Mouse (Mus musculus) forebrain, embryonic 13.5 days (tissue): ENCODE results near the gene Abca17. TPM values are rescaled to one million over a fixed set of nuclear protein-coding genes. Genes with fewer than 3 reads are reported as not detected.

ENCODE experiments used
- ATAC-seq: fragments of 200-750 bp; cut with Nextera tagmentation; 2 replicates; pipeline ENCODE4 v1.8.0; 2017
- H3K27ac ChIP-seq: fragments of 300-500 bp; sonication (generic); 2 replicates; pipeline ENCODE4 v1.5.1; 2015; ENCODE audit warnings: inconsistent platforms, mild to moderate bottlenecking, moderate library complexity
- H3K27me3 ChIP-seq: fragments of 300-500 bp; sonication (generic); 2 replicates; pipeline ENCODE4 v1.6.1; 2015; ENCODE audit warnings: mild to moderate bottlenecking, inconsistent platforms
- H3K36me3 ChIP-seq: fragments of 300-500 bp; sonication (generic); 2 replicates; pipeline ENCODE4 v1.6.1; 2015; ENCODE audit warnings: mild to moderate bottlenecking, inconsistent platforms; ENCODE audit not compliant: poor library complexity, severe bottlenecking
- H3K4me1 ChIP-seq: fragments of 300-500 bp; sonication (generic); 2 replicates; pipeline ENCODE4 v1.6.1; 2015; ENCODE audit warnings: inconsistent platforms
- H3K4me2 ChIP-seq: fragments of 300-500 bp; sonication (generic); 2 replicates; pipeline ENCODE4 v1.6.1; 2015; ENCODE audit warnings: inconsistent platforms, mild to moderate bottlenecking, moderate library complexity
- H3K4me3 ChIP-seq: fragments of 300-500 bp; sonication (generic); 2 replicates; pipeline ENCODE4 v1.5.1; 2015; ENCODE audit warnings: mild to moderate bottlenecking, inconsistent platforms
- H3K9ac ChIP-seq: fragments of 300-500 bp; sonication (generic); 2 replicates; pipeline ENCODE4 v1.6.1; 2015; ENCODE audit warnings: mild to moderate bottlenecking, inconsistent platforms
- H3K9me3 ChIP-seq: fragments of 300-500 bp; sonication (generic); replicated peaks from 2 replicates; pipeline ENCODE4 v1.6.1; 2016; ENCODE audit warnings: inconsistent platforms
- WGBS: fragments of 180-500 bp; shearing (Covaris S2); methylation state at CpG from one replicate; pipeline ENCODE4 v1.1.7; 2015; 5-methylcytosine and 5-hydroxymethylcytosine counted together
- polyA plus RNA-seq: library from polyadenylated mRNA; unstranded; fragments of >200 nt; fragmentation: Nextera tagmentation; extraction: Ambion mirVana; gene quantifications from 2 replicates; pipeline ENCODE4 v1.2.1, GENCODE M21; 2015

Abca17 gene
- polyA plus RNA-seq, 1 experiment from 2014 or later, result 0.06 TPM

DNA sequence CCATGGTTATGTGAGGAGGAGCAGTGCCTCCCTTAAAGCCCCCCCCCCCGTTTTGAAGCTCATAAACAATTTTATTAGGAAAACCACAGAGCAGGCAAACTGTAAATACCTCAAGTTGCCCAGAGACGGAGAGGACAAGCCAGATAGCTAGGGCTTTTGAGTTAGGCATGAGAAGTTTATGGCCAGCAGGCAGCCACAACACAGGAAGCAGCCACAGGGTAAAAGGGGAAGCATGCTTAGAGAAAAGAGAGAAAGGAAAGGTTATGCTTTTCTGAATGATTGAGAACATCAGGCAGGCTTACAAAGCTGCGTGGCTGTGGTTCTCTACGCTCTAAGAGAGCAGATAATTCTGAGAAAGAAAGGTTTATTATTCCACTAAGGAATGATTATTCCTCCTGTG lies 90.4 kb downstream of the Abca17 start:
- Histone ChIP-seq H3K4me1 (no peaks in the 10 kb centered on the region), H3K9ac (no peak overlapping the region), H3K9me3 (0 out of 2 replicates have a peak, but pooled peaks cover 4% of the 10 kb centered on the region), H3K27me3 (no peaks in the 10 kb centered on the region), H3K4me2 (no peak overlapping the region), H3K36me3 (no peaks in the 10 kb centered on the region), H3K4me3 (no peak overlapping the region), H3K27ac (no peak overlapping the region)
- 72% methylated on average over 4 of the region's 4 CpGs for WGBS
- no peak for ATAC-seq

DNA sequence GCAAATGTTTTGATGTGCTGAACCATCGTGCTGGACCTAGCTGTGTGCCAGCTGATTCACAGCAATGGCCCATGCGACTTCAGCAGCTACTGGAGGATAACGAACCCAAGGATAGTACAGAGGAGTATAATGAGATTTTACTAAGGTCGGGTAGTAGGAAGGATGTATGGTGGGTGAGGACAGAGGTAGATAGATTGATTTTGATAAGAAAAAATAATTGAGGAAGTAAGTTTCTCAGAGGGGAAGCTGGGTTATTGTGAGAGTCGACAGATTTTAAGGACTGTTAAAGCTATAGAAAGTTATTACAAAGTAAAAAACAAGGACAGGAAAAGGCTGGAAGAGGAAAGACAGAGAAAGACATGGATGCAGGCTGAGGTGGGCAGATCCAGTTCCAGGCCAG lies 91.2 kb downstream of the Abca17 start:
- H3K27me3 ChIP-seq, result no peaks in the 10 kb centered on the region
- no peak overlapping the region for H3K4me2 ChIP-seq
- H3K9me3 ChIP-seq, result 0 out of 2 replicates have a peak, but pooled peaks cover 4% of the 10 kb centered on the region
- no peak for ATAC-seq
- 78% methylated on average over 5 of the region's 5 CpGs for WGBS
- no peak overlapping the region for H3K4me3 ChIP-seq
- H3K36me3 ChIP-seq, result no peaks in the 10 kb centered on the region
- no peak overlapping the region for H3K27ac ChIP-seq
- no peaks in the 10 kb centered on the region for H3K4me1 ChIP-seq
- no peak overlapping the region for H3K9ac ChIP-seq

DNA sequence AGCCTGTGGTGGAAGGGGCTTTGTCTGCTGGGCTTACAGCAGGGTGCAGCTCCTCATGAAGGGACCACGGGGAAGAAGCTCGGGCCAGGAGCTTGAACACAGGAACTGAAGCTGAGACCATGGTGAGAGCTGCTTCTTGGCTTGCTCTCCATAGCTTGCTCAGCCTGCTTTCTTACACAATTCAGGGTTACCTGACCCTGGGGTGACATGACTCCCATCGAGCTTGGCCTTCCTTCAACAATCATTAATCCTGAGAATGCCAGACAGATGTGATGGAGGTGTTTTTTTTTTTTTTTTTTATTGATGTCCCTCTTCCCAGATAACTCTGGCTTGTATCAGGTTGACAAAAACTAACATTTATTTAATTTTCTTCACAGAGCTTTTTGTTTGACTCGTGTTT lies 91.9 kb downstream of the Abca17 start:
- Histone ChIP-seq H3K36me3 (no peaks in the 10 kb centered on the region), H3K9ac (no peak overlapping the region), H3K4me3 (no peak overlapping the region), H3K9me3 (0 out of 2 replicates have a peak, but pooled peaks cover 2% of the 10 kb centered on the region), H3K27me3 (no peaks in the 10 kb centered on the region), H3K4me2 (no peak overlapping the region), H3K27ac (no peak overlapping the region), H3K4me1 (no peaks in the 10 kb centered on the region)
- WGBS, result 73% methylated on average over 4 of the region's 4 CpGs
- ATAC-seq, result no peak

DNA sequence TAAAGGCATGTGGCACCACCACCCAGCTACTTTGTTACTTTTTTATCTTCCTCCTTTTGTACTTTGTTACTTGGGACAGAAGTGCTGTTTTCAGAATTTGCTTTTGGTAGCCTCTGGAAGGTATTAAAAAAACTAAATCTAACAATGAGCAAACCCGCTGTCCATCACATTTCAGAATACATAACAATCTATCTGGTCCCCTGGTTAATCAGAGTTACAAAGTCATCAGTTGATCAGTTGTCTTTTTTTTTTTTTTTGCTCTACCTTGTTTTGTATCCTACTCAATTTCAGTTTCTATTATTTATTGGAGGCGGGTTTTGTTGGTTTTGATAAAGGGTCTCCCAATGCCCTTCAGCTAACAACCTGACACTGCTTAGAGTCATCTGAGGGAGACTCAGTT lies 98.5 kb downstream of the Abca17 start:
- no peaks in the 10 kb centered on the region for H3K27me3 ChIP-seq
- H3K27ac ChIP-seq, result no peak overlapping the region
- H3K9me3 ChIP-seq, result no peaks in the 10 kb centered on the region; the same call in 1 of the 2 replicates
- peak overlapping the region; percentile 76; the same call in 1 of the 2 replicates for H3K4me2 ChIP-seq
- 0 out of 2 replicates have a peak overlapping the region, but pooled peaks have one; percentile 79 for H3K9ac ChIP-seq
- no peak for ATAC-seq
- peaks cover 18% of the 10 kb centered on the region for H3K36me3 ChIP-seq
- WGBS, result 97% methylated on average over 2 of the region's 2 CpGs
- 0 out of 2 replicates have a peak overlapping the region, but pooled peaks have one; percentile 79 for H3K4me3 ChIP-seq
- peaks cover 20% of the 10 kb centered on the region for H3K4me1 ChIP-seq

DNA sequence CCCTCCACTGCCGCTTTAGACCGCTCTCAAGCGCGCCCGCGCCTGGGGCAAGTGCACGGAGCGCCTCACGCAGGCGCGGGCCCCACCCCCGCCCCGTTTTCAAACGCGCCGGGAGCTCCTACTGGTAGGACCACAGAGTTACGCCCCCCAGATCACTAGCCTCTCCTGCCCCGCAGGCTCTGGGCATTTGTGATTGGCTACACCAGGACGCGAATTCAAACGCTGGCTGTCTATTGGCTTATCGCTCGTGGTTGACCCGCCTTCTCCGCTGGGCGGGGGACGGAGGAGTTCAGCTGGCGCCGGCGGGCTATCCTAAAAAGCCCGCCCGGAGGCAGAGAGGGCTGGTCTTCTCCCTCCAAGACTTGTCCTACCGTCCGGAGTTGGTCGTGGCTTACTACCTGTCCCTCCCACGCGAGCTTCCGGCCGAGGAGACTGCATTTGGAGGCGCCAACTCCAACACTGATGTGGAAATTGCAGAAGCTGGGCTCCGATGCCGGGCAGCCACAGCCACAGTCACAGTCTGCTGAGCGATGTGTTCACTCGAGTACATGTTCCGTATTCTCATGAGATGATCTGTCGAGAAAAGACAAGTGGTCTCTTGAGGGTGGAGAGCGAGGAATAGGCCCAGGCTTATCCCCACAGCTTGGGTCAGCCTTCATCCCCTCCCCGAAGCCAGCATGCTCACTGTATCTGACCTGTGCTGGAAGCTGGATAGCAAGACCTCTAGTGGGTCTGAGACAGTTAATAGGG lies 99.4 kb downstream of the Abca17 start, which contains the start of gene Ccnf:
Ccnf (minus strand) TSS at position 165 of the 750 bp plus-strand sequence.
- no peaks in the 10 kb centered on the region for H3K27me3 ChIP-seq
- H3K4me2 ChIP-seq, result peak within 1 kb of the TSS; percentile 76
- H3K9ac ChIP-seq, result peak within 1 kb of the TSS; percentile 89
- WGBS, result under 1% methylated on average over 48 of the region's 48 CpGs
- peak; percentile 100 for ATAC-seq
- peak within 1 kb of the TSS; percentile 79 for H3K4me3 ChIP-seq
- H3K4me1 ChIP-seq, result peaks cover 20% of the 10 kb centered on the region
- H3K36me3 ChIP-seq, result peaks cover 24% of the 10 kb centered on the region
- H3K27ac ChIP-seq, result peak within 1 kb of the TSS; percentile 78
- no peaks in the 10 kb centered on the region; the same call in 1 of the 2 replicates for H3K9me3 ChIP-seq

DNA sequence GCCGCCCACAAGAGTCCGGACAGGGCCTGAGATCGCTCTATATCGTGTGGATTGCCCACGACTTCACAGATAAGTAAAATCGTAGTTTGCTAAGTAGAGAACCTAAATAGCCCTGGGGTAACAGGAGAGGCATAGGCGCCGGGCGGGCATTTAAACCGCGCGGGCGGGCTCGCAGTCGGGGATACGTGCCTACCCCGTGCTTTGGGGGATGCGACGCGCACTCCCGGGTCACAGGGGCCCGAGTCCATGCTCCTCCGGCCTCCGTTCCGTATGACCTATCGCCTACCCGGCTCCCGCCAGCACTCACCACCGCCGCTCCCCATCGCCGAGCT lies 99.9 kb downstream of the Abca17 start:
- Histone ChIP-seq H3K9me3 (no peaks in the 10 kb centered on the region; the same call in 1 of the 2 replicates), H3K27ac (no peak overlapping the region), H3K4me2 (peak overlapping the region; percentile 76), H3K27me3 (no peaks in the 10 kb centered on the region), H3K36me3 (peaks cover 28% of the 10 kb centered on the region), H3K9ac (peak overlapping the region; percentile 89), H3K4me1 (peaks cover 20% of the 10 kb centered on the region), H3K4me3 (peak overlapping the region; percentile 79)
- under 1% methylated on average over 32 of the region's 32 CpGs for WGBS
- no peak; the same call in 1 of the 2 replicates for ATAC-seq

DNA sequence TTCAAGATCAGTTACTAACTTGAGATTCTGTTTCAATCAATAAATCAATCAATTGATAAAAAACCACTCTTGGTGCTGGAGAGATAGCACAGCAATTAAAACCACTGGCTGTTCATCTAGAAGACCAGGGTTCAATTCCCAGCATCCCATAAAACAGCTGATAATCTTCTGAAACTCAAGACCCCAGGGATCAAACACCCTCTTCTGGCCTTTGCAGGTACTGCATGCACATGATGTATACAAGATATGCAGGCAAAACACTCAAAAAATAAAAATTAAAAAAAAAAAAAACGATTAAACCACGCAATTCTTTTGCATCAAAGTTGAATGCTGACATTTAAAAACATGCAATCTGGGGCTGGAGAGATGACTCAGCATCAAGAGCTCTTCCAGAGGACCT lies 102.2 kb downstream of the Abca17 start:
- Histone ChIP-seq H3K27me3 (no peaks in the 10 kb centered on the region), H3K4me1 (peaks cover 20% of the 10 kb centered on the region), H3K4me2 (no peak overlapping the region), H3K4me3 (0 out of 2 replicates have a peak overlapping the region, but pooled peaks have one; percentile 4), H3K36me3 (peaks cover 46% of the 10 kb centered on the region), H3K9me3 (peaks cover 11% of the 10 kb centered on the region), H3K9ac (no peak overlapping the region), H3K27ac (no peak overlapping the region)
- ATAC-seq, result no peak
- WGBS, result 96% methylated on average over 2 of the region's 2 CpGs

DNA sequence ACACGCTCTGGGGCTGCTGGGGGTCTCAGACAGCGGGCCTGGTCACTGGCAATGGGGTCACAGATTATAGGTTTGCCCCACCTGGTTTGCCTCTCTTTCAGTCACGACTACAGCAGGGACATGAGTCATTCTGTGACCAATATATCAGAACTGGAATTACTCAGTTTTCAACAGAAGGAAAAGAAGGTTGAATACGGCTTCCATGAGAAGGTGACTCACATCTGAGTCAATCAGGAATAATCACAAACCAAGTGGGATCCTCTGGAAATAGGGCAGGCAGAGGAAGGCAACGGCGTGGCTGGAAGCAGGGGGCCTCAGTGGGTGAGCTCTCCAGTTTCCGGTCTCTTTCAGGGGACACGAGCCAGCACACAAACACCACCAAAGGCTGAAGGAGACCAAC lies 106.8 kb downstream of the Abca17 start:
- Histone ChIP-seq H3K9me3 (peaks cover 13% of the 10 kb centered on the region), H3K27me3 (no peaks in the 10 kb centered on the region), H3K4me1 (no peaks in the 10 kb centered on the region), H3K36me3 (peaks cover 90% of the 10 kb centered on the region), H3K27ac (no peak overlapping the region), H3K9ac (no peak overlapping the region), H3K4me2 (no peak overlapping the region), H3K4me3 (no peak overlapping the region)
- WGBS, result 96% methylated on average over 8 of the region's 8 CpGs
- ATAC-seq, result no peak

DNA sequence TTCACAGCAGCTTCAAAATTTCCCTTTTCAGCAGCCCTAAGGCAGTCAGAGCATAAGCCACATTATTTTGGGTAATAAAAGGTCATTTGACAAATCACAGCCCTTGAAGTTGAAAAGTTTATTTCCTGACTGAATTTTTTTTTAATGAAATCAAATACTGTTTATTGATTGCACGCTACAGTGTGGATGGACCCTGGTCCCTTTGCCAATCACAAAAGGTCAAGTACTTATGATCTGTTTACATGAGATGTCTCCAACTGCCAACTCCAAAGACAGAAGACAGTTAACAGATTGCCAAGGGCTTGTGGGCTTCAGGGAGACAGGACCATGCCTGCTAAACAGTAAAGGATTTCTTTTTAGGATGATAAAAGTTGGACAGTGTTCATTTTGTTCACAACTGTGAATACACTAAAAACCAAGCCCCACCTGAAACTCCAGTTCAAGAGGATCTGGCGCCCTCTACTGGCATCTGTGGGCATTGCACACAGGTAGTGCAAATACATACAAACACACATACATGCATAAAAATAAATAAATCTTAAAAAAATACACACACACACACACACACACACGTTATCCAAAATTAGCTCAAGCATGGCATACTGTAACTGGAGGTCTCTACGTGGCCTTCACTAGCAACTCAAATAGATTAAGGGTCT lies 107.4 kb downstream of the Abca17 start:
- 91% methylated on average over 4 of the region's 4 CpGs for WGBS
- peaks cover 13% of the 10 kb centered on the region for H3K9me3 ChIP-seq
- no peak overlapping the region for H3K27ac ChIP-seq
- ATAC-seq, result no peak
- no peak overlapping the region for H3K4me2 ChIP-seq
- H3K36me3 ChIP-seq, result peaks cover 90% of the 10 kb centered on the region
- no peaks in the 10 kb centered on the region for H3K4me1 ChIP-seq
- no peak overlapping the region for H3K9ac ChIP-seq
- H3K27me3 ChIP-seq, result no peaks in the 10 kb centered on the region
- no peak overlapping the region for H3K4me3 ChIP-seq

DNA sequence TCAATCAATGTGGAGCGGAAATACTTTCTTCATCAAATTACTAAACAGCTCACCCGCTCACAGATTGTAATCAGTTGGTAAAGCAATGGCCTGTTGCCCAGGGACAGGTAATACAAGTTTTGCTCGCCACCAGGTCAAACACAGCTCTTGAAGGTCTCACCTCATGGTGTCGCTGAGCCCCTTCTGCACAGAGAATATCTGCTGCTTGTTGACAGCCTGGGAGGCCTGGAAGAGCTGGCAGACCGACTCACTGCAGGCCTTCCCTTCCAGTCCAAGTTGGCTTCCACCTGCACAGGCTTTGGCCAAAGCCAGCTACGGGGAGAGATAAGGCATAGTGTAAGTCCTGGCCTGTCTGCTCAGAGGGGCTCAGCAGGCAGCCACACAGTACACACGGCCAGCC lies 113.9 kb downstream of the Abca17 start:
- WGBS, result 93% methylated on average over 7 of the region's 7 CpGs
- Histone ChIP-seq H3K27ac (no peak overlapping the region), H3K9ac (no peak overlapping the region), H3K4me3 (no peak overlapping the region), H3K4me2 (no peak overlapping the region), H3K9me3 (no peaks in the 10 kb centered on the region), H3K4me1 (no peaks in the 10 kb centered on the region), H3K36me3 (peaks cover 100% of the 10 kb centered on the region), H3K27me3 (no peaks in the 10 kb centered on the region)
- ATAC-seq, result no peak

DNA sequence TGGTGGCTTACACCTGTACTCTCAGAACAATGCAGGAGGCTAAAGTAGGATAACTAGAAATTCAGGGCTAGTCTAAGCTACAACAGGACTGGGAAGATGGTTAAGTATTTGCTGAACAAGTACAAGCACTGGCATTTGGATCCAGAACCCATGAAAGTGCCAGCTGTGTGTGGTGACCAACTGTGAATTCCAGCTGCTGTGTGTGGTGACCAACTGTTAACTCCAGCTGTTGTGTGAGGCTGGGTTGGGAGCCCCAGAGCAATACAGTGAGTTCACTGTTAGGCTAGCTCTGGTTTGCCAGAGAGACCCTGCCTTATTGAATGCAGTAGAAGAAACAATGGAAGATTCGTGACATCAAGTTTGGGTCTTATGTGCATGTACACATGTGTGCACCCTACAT lies 114.4 kb downstream of the Abca17 start:
- H3K4me1 ChIP-seq, result no peaks in the 10 kb centered on the region
- ATAC-seq, result no peak
- H3K4me2 ChIP-seq, result no peak overlapping the region
- 100% methylated on average over 1 of the region's 1 CpGs for WGBS
- no peak overlapping the region for H3K27ac ChIP-seq
- H3K4me3 ChIP-seq, result no peak overlapping the region
- no peaks in the 10 kb centered on the region for H3K9me3 ChIP-seq
- no peaks in the 10 kb centered on the region for H3K27me3 ChIP-seq
- peaks cover 100% of the 10 kb centered on the region for H3K36me3 ChIP-seq
- H3K9ac ChIP-seq, result no peak overlapping the region

DNA sequence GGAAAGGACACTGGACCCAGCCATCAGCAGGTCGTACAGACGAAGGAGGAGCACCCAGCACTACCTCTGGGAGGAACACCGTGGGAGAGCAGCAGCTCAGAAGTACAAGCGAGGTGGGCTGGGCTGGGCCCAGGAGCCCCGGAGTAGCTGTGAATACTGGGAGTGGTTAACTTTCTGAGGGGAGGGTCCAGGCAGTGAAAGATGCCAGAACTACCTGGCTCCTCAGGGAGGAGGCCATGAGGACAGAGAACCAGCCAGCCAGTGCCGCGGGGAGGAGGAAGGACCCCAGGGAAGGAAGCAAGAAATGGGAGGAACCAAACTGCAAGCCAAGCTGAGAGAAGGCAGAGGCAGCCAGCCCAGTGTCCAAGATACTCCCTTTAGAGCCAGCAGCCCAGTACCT lies 122.9 kb downstream of the Abca17 start:
- Histone ChIP-seq H3K9ac (no peak overlapping the region), H3K36me3 (peaks cover 99% of the 10 kb centered on the region), H3K9me3 (no peaks in the 10 kb centered on the region), H3K27ac (no peak overlapping the region), H3K4me3 (no peak overlapping the region), H3K4me2 (no peak overlapping the region), H3K4me1 (no peaks in the 10 kb centered on the region), H3K27me3 (no peaks in the 10 kb centered on the region)
- WGBS, result 95% methylated on average over 7 of the region's 7 CpGs
- ATAC-seq, result no peak
